Mouse (Mus musculus) erythroblast, embryonic 14.5 days (primary cell): ENCODE results near the gene Crls1.

ENCODE experiments used
- GATA1 ChIP-seq: IDR thresholded peaks from 2 replicates; pipeline ENCODE4 v1.6.1; 2012; ENCODE audit warnings: low read length, inconsistent platforms, mixed read lengths
- TAL1 ChIP-seq: IDR thresholded peaks from 3 replicates; pipeline ENCODE4 v1.6.1; 2012; ENCODE audit warnings: low read length, inconsistent platforms, mixed read lengths

- TF ChIP-seq TAL1 (no peak), GATA1 (no peak)
Observed at GRCm38 (mm10) chr2:132893826-132894225, 47.4 kb downstream of the Crls1 start.
